Mouse (Mus musculus): Measurements from ENCODE around the gene Fbxl16.
A peak's percentile ranks its signal among the peaks of the same experiment; 100 is the strongest.

The Fbxl16 gene

GRCm38 (mm10) chr17:25808789-25809605 lies at the start of gene Fbxl16:
Gene Fbxl16, plus strand, starts transcription at chr17:25809085.
- peak; percentile 86 to 87 for DNase-seq (ENCODE audit: low spot score in 2 of 2)

- DNase-seq (ENCODE audit: low spot score in 2 of 2), result no peak
Observed at GRCm38 (mm10) chr17:25760148-25760547, 48.7 kb upstream of the Fbxl16 start.

DNA sequence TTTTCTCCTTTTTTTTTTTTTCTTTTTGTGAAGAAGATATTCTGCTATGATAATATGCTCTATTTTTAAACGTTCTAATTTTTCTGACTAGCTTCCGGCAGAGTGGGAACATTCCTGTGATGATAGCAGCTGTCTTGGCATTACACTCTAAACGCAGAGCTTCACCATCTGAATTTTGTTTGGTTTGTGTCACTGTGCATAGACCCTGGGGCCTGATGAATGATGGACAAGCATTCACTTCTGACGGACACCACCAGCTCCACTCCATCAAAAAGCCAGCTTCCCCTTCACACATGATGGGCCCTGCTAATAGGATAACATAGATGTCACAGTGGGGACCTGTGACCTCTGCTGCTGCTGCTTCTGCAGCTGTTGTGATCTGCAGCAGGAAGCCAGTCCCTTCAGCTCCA lies 47.3 kb upstream of the Fbxl16 start:
- no peak for DNase-seq (ENCODE audit: low spot score in 2 of 2)

DNA sequence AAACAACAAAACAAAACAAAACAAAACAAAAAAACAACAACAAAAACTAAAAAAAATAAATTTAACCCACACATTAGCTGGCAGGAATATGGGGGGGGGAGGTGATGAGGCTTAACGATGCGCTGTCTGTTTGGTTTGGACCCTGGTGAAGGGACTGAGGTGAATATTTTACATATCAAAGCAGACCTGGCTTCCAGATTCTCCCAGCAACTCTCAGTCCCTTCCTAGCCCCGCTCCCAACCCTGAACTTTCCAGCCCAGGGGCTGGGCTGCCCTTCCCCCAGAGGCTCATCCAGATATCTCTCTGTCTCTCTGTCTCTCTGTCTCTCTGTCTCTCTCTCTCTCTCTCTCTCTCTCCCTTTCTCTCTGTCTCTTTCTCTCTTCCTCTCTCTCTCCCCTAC lies 46.3 kb upstream of the Fbxl16 start:
- no peak for DNase-seq (ENCODE audit: low spot score in 2 of 2)

DNA sequence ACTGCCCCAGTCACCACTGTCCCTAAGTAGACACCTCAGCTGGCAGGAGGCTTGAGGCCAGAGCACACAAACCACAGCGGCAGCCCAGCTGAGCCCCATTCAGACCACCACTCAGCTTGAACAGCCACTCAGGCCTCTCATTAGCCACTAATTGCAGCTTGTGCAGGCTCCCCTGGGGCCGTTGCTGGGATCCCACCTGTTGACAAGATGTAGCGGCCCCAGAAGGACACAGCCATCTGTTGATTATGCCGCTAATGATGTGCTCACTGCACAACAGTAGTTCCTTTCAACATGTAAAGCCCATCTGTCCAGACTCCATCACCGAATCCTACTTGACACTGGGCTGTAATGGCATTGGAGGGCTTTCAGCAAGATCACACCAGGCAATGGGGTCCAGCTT lies 43.0 kb upstream of the Fbxl16 start:
- DNase-seq (ENCODE audit: low spot score in 2 of 2), result no peak

GRCm38 (mm10) chr17:25769331-25769730 lies 39.6 kb upstream of the Fbxl16 start:
- no peak for DNase-seq (ENCODE audit: low spot score in 2 of 2)

DNA sequence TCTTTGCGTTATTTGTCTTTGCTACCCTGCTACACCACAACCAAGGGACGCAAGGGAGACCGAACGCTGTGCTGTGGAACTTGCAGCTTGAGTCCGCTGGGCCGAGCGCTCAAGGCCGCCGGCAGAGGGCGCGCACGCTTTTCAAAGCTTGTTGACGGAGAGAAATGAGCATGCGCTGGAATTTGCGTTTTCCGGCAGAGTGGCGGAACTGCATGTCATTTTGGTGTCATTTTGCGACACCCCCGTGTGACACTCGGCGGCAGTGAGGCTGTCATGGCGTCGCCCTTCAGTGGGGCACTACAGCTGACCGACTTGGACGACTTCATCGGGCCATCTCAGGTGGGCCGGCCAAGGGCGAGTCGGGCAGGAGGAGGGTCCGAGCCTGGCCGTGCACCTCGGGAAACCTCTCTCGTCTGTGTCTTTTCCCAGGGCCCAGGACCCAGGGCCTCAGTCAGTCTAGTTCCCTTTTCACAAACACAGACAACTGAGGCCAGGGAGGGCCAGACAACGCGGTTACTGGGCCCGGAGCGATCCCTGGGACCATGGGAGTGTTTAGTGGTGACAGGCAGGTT lies 35.2 kb upstream of the Fbxl16 start, which contains the start of gene Narfl:
TSS of gene Narfl (plus strand) at position 228 of the 572 bp plus-strand sequence.
- DNase-seq (ENCODE audit: low spot score in 2 of 2), result peak; percentile 95 to 98

GRCm38 (mm10) chr17:25775318-25776062 lies 33.4 kb upstream of the Fbxl16 start:
- DNase-seq (ENCODE audit: low spot score in 2 of 2), result no peak

GRCm38 (mm10) chr17:25777948-25778347 lies 30.9 kb upstream of the Fbxl16 start:
- no peak for DNase-seq (ENCODE audit: low spot score in 2 of 2)

DNA sequence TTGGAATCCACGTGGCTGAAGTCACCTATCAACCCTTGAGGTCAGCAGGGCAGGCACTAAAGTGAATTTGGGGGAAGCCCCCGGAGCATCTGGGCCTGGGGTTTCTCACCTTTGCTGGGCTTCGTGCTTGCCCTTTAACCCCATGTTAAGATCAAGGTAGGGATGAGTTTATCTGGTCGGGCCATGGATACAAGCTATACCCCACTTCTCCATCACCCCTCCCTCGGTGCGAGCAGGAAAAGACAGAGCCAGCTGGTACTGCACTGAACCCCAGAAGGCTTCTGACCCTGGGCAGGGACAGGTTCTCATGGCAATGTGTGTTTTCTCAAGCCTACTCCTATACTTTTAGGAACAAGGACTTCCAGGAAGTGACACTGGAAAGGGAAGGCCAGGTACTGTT lies 27.5 kb upstream of the Fbxl16 start:
- no peak for DNase-seq (ENCODE audit: low spot score in 2 of 2)

DNA sequence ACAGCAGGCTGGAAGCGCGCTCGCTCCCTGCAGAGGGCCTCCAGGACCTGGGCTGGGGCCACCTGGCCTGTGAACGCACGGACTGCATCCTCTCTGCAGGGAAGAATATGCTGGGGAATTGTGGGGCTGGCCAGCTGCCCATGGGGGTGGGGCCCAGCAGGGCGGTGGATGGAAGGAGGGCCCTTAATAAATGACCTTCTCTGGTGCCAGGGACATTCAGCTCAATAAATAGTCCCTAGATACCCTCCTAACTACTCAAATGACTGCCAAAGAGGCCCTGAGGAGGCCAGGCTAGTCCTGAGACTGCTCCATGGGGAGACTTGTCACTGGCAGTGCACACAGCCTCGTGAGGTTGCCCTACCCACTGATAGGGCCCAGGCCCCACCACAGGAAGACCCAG lies 25.8 kb upstream of the Fbxl16 start:
- no peak for DNase-seq (ENCODE audit: low spot score in 2 of 2)

DNA sequence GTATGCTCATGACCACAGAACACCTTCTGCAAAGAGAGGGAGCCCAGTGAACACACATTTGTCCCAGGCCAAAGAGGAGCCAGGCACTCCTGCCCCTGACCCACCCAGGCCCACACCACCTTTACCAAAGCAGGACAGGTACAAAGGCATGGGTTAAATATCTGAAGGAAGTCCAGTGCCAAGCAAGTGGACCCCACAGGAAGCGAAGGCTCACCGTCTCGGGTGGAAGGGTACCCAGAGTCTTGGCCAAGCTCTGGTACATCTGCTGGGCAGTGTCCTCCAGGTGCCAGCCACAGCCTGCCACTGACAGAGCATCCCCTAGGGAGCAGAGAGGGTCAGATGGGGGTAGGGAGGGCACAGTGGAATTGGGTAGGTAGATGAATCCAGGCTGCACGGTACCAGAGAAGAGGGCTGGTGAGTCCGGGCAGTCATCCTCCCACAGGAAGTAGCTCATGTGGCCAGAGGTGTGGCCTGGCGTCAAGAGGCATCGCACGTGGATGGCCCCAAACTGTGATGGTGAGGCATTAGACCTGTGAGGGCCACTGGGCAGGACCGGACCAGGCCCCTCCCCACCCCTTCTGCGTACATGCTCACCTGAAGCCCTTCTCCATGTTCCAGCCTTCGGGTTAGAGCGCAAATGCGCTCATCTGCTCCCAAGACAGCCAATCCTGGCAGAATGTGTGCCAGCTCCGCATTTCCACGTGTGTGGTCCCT lies 24.9 kb upstream of the Fbxl16 start:
- no peak for DNase-seq (ENCODE audit: low spot score in 2 of 2)

DNA sequence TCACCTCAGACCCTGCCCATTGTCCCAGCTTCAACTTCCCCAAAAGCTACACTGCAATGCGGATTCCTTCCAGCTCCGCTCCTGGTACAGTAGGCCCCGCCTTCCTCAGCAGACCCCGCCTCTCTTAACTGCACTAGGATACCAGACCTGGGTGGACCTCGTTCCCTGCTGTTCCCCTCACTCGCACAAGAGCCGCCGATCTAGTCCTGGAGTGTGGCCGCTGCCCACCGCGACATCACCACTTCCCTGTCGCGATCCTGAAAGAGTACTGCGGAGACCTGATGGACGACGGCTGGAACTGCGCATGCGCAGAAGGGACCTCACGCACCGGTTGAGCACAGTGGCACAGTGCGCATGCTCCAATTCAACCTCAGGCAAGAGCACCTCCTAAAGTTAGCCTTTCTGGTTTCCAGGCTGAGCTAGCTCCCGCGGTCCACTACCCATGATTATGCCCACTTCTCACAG lies 23.6 kb upstream of the Fbxl16 start, which contains the start of gene Haghl:
TSS of gene Haghl (minus strand) at position 393 of the 465 bp plus-strand sequence.
- DNase-seq (ENCODE audit: low spot score in 2 of 2), result peak; percentile 93 to 96

- no peak for DNase-seq (ENCODE audit: low spot score in 2 of 2)
Observed at GRCm38 (mm10) chr17:25786280-25786679, 22.6 kb upstream of the Fbxl16 start, which contains the start of gene Ccdc78. Gene Ccdc78, plus strand, starts transcription at chr17:25786580.

DNA sequence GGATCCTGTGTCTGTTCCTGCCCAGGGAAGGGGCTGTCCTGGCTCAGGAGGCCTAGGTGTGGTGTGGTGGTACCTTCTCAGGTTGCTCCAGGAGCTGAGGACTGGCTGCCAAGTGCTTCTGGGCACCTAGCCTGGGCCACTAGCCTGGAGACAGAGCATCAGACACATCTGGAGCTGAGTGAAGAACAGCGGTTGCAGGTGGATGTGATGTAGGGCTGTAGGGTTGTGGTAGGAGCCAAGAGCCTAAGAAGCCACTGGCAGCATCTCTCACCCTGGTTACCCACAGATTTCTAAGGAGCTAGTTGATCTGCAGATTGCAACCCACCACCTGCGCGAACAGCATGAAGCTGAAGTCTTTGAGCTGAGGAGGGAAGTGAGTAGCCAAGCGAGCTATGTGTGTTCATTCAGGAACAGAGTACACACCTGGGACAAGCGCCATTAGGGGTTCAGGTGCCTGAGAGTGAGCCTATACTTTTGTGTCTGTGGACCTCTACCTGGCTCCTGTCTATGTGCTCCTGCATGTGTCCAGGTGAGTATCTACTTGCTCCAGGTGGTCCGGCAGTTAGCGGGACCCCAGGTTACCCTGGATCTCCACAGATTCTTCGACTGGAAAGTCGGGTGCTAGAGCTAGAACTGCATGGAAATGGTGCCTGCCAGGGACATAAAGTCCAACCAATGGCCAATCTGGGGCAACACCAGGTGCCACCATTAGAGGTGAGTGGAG lies 21.9 kb upstream of the Fbxl16 start:
- no peak for DNase-seq (ENCODE audit: low spot score in 2 of 2)

GRCm38 (mm10) chr17:25791320-25791842 lies 17.5 kb upstream of the Fbxl16 start:
- no peak for DNase-seq (ENCODE audit: low spot score in 2 of 2)

- DNase-seq (ENCODE audit: low spot score in 2 of 2), result peak; percentile 74 to 79
Observed at GRCm38 (mm10) chr17:25791843-25792527, 16.9 kb upstream of the Fbxl16 start.

- DNase-seq (ENCODE audit: low spot score in 2 of 2), result peak; percentile 69 to 77
Observed at GRCm38 (mm10) chr17:25792615-25793014, 16.3 kb upstream of the Fbxl16 start, which contains the start of gene Fam173a. Gene Fam173a, minus strand, starts transcription at chr17:25792901.

DNA sequence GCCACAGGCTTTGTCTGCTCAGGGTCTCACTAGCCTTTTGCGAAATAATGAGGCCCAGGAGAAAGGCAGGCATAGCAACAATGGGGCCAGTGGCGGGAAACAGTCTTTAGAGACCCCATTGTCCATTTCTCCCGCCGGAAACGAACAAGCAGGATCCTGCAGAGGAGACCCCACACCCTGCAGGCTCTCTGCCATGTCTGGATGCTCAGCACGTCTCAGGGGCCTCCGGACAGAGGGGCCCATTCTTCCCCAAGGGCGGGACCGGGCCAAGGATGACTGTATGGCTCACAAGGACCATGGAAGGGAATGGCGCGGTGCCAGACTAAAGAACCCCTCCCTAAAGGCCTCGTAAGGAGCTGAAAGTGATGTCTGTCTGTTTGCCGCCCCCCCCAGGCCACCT lies 14.7 kb upstream of the Fbxl16 start:
- DNase-seq (ENCODE audit: low spot score in 2 of 2), result no peak

- DNase-seq (ENCODE audit: low spot score in 2 of 2), result no peak
Observed at GRCm38 (mm10) chr17:25794998-25795397, 13.9 kb upstream of the Fbxl16 start.
